Mouse (Mus musculus) left cerebral cortex, adult 2 months (tissue): ENCODE results near the gene Atf4. TPM values are rescaled to one million over a fixed set of nuclear protein-coding genes. Genes with fewer than 3 reads are reported as not detected.

Experiments used
- DNase-seq, 2 experiments: peaks; one replicate each; pipeline ENCODE4 v3.0.0; 2021 to 2022; ENCODE audit warnings: low spot score in 2 of 2, mixed read lengths in 1 of 2; ENCODE audit errors: extremely low spot score in 1 of 2
- H3K27ac ChIP-seq: fragments of 200-600 bp; 2 replicates; pipeline ENCODE4 v1.8.1; 2022
- H3K4me3 ChIP-seq: fragments of 200-600 bp; 2 replicates; pipeline ENCODE4 v1.8.1; 2022
- CTCF ChIP-seq: fragments of 200-600 bp; IDR thresholded peaks from 2 replicates; pipeline ENCODE4 v1.8.1; 2022; ENCODE audit warnings: antibody characterized with exemption, mild to moderate bottlenecking, moderate library complexity
- intact Hi-C: fragments of 180-260 bp; cut with DNase I; formaldehyde crosslinking; loops from one replicate; pipeline ENCODE4 v1.15.1; 2025
- total RNA-seq, 2 experiments: library from RNA; stranded (reverse); gene quantifications; 2 replicates each; pipeline ENCODE4 v1.2.3; 2021

Gene Atf4
- total RNA-seq, 2 experiments from 2014 or later, result 119 to 120 TPM

DNA sequence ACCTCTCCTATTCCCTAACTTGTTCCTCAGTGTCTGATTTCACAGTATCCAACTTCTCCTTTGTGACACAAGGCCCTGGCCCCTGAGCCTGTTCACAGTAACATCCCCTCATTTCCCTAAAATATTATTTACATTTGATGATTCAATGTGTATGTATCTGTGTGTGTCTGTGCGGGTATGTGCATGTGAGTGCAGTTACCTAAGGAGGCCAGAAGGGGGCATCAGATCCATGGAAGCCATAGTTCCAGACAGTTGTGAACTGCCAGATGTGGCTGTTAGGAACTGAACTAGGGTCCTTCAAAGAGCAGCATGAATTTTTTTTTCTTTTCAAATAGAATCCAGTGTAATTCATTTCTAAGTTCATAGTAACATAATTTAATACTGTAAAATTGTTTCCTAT is 42.2 kb downstream of the Atf4 start:
- Histone ChIP-seq H3K4me3 (no peak overlapping the region), H3K27ac (no peak overlapping the region)
- intact Hi-C loops, result no loop called here
- peak; percentile 37 for TF ChIP-seq CTCF
- no peak for DNase-seq

DNA sequence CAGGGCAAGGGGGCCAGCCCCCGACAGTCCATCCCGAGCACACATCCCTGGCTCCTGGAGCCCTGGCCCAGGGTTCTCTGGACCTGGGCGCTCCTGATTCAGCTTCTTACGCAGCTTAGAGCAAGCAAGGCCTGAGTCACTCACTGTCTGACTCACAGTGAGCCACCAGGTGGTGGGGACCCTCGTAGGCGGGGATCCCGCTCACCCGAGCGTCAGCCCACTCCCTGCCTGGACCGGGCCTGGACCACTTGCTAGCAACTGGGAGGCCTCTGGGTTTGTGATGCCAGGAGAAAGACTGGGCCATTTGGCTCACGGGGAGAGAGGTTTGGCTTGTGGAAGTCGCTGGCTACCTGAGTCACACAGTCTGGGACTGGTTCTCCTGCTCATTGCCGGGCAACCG is 48.8 kb downstream of the Atf4 start:
- no peak overlapping the region; the same call in 1 of the 2 replicates for H3K27ac ChIP-seq
- TF ChIP-seq CTCF, result no peak
- H3K4me3 ChIP-seq, result no peak overlapping the region
- intact Hi-C loops, result no loop called here
- DNase-seq, result peak; percentile 54 to 74

DNA sequence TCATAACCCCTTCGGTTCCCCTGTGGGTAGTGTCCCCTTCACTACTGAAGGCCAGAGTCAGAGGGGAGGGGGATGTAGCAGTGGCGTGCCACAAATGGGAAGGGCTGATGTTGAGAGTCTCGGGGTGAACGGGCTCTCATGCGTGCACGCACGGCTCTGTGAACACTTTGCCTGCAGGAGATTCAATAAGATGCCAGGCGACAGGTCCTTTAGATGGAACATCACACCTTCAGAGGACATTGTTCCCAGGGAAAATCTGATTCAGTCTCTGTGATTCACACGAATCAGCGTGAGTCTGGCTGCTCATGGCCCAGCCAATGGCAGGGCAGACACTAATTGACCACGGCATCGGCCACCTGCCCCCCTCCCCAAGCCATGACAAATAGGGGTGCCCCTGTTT is 49.2 kb downstream of the Atf4 start:
- TF ChIP-seq CTCF, result no peak
- Histone ChIP-seq H3K27ac (no peak overlapping the region; the same call in 1 of the 2 replicates), H3K4me3 (no peak overlapping the region)
- intact Hi-C loops, result no loop called here
- no peak for DNase-seq

DNA sequence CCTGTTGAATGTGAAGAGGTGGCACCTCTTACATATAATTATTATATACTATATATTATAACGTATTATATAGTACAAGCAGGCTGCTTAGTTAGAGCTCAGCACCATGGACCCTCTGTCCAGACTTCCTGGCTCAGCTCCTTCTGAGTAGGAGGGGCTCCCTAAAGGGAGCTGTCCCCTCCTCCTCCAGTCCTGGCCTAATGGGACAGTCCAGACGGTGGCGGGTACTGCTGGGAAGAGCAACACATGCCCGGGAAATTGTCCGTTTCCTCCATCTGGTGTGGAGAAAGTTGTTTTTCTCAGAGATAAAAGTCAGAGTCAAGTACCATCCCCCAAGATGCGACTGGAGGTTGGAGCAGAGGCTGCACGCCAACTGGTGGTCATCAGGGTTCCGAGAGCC is 51.2 kb downstream of the Atf4 start:
- DNase-seq, result no peak
- Histone ChIP-seq H3K4me3 (no peak overlapping the region), H3K27ac (no peak overlapping the region)
- TF ChIP-seq CTCF, result no peak
- intact Hi-C loops, result no loop called here

Other genes starting within 250 kb of the Atf4 start
- gene Pdgfb, start 240.2 kb upstream of the Atf4 start, total RNA-seq, result 10 to 100 TPM; 32.7 to 41.7 TPM
- gene Syngr1, start 163.8 kb upstream of the Atf4 start, total RNA-seq, result 100 to 1,000 TPM; 429 to 434 TPM
- 100 to 1,000 TPM; 439 to 468 TPM for gene Rpl3, start 163.3 kb upstream of the Atf4 start, total RNA-seq
- 10 to 100 TPM; 23.7 to 26.4 TPM for gene Tab1, start 122.1 kb upstream of the Atf4 start, total RNA-seq
- gene Mgat3, start 81.5 kb upstream of the Atf4 start, total RNA-seq, result 100 to 1,000 TPM; 119 to 129 TPM
- 10 to 100 TPM; 32.3 to 33.9 TPM for gene Mief1, start 21.2 kb upstream of the Atf4 start, total RNA-seq
- gene AC140267.1, start 19.3 kb upstream of the Atf4 start, total RNA-seq, result 10 to 100 TPM; 20.0 to 28.1 TPM
- gene Rps19bp1, start 9.1 kb downstream of the Atf4 start, total RNA-seq, result 10 to 100 TPM; 38.3 to 42.0 TPM
- gene Cacna1i, start 32.1 kb downstream of the Atf4 start, total RNA-seq, result 10 to 100 TPM; 72.7 to 75.9 TPM